Mouse (Mus musculus) CH12.LX (cell line): ENCODE data around the gene Fam118a.
"Not testable (repeated sequence)": the region's sequence is repeated elsewhere in the genome, so short reads cannot be mapped to it uniquely, and the experiment has no call there.

Experiments
- HCFC1 ChIP-seq: IDR thresholded peaks from 2 replicates; pipeline ENCODE4 v1.6.1; 2012; ENCODE audit warnings: low read depth, mild to moderate bottlenecking, inconsistent platforms, low read length, improper control_type of control experiment
- JUND ChIP-seq: conservative IDR thresholded peaks from 2 replicates; pipeline ENCODE4 v1.6.1; 2011; ENCODE audit warnings: low read depth, low read length, improper control_type of control experiment
- MAFK ChIP-seq: IDR thresholded peaks from 2 replicates; pipeline ENCODE4 v1.6.1; 2011; ENCODE audit warnings: low read length, improper control_type of control experiment; ENCODE audit not compliant: insufficient replicate concordance
- MAX ChIP-seq: IDR thresholded peaks from 2 replicates; pipeline ENCODE4 v1.6.1; 2011; ENCODE audit warnings: low read length, improper control_type of control experiment
- NELFE ChIP-seq: IDR thresholded peaks from 2 replicates; pipeline ENCODE4 v1.6.1; 2011; ENCODE audit warnings: low read depth, low read length, improper control_type of control experiment
- POLR2A ChIP-seq: IDR thresholded peaks from 2 replicates; pipeline ENCODE4 v1.6.1; 2011; ENCODE audit warnings: low read depth, mild to moderate bottlenecking, improper control_type of control experiment, low read length
- POLR2AphosphoS2 ChIP-seq: IDR thresholded peaks from 2 replicates; pipeline ENCODE4 v1.6.1; 2011; ENCODE audit warnings: low read depth, low read length, improper control_type of control experiment
- SMC3 ChIP-seq: IDR thresholded peaks from 2 replicates; pipeline ENCODE4 v1.6.1; 2011; ENCODE audit warnings: low read depth, low read length, improper control_type of control experiment

GRCm38 (mm10) chr15:85028648-85029047 is at the start of gene Fam118a:
- TF ChIP-seq SMC3, MAX, POLR2A, MAFK, HCFC1, POLR2AphosphoS2, JUND, NELFE: not testable (repeated sequence)
